In genomic region chr15:7288841-7289424, GRCm38 (mm10) we compare ENCODE assay signal across 16 mouse cellular contexts.
DNase-seq lines count a peak whose midpoint lies in the region; ATAC-seq and TF ChIP-seq lines count a peak whose summit lies in the region.
"Had no signal": no experiment of that assay in that cellular context is flagged by ENCODE, and none has a peak within 500 bp of the region (broad histone marks: within the 10 kb centered on the region; RNA-seq: fewer than 3 reads in every experiment).

No protein-coding gene starts in this region.

- no peaks in the 10 kb centered on the region for H3K36me3 ChIP-seq in forebrain, embryonic 14.5 days (ENCODE audit: control insufficient read depth, insufficient read depth, low read length)
- H3K36me3 ChIP-seq in forebrain, postnatal 0 days (ENCODE audit: insufficient read depth), result no peaks in the 10 kb centered on the region
- H3K36me3 ChIP-seq in limb, embryonic 14.5 days (ENCODE audit: control insufficient read depth, insufficient read depth, low read length), result no peaks in the 10 kb centered on the region
- no peaks in the 10 kb centered on the region for H3K36me3 ChIP-seq in limb, embryonic 10.5 days
- no peaks in the 10 kb centered on the region for H3K36me3 ChIP-seq in heart, embryonic 14.5 days (ENCODE audit: control insufficient read depth, insufficient read depth, low read length)
- H3K36me3 ChIP-seq: hindbrain, embryonic 12.5 days had no signal

- no peak overlapping the region for H3K9ac ChIP-seq in forebrain, embryonic 14.5 days (ENCODE audit: low read length)
- H3K9ac ChIP-seq in forebrain, postnatal 0 days, result no peak overlapping the region
- no peak overlapping the region for H3K9ac ChIP-seq in limb, embryonic 14.5 days (ENCODE audit: low read depth, low read length, severe bottlenecking)
- no peak overlapping the region for H3K9ac ChIP-seq in heart, embryonic 14.5 days (ENCODE audit: low read length)
- H3K9ac ChIP-seq: hindbrain, embryonic 12.5 days had no signal

- no peak for ATAC-seq in forebrain, embryonic 14.5 days
- no peak for ATAC-seq in forebrain, postnatal 0 days
- peak; percentile 27; the same call in 1 of the 2 replicates for ATAC-seq in limb, embryonic 14.5 days (ENCODE audit: low FRiP score, low read depth)
- ATAC-seq in heart, embryonic 14.5 days (ENCODE audit: insufficient number of reproducible peaks, insufficient read depth, low FRiP score, low read depth), result no peak
- ATAC-seq: intestine, postnatal 0 days had no signal

- TF ChIP-seq CTCF in forebrain, postnatal 0 days (IDR thresholded peaks at IDR 0.05; ENCODE audit: low read depth), result no peak

- H3K9me3 ChIP-seq in forebrain, embryonic 14.5 days (replicated peaks; ENCODE audit: control insufficient read depth, low read length), result no peaks in the 10 kb centered on the region
- H3K9me3 ChIP-seq in forebrain, postnatal 0 days (ENCODE audit: low read length), result no peaks in the 10 kb centered on the region
- H3K9me3 ChIP-seq in limb, embryonic 14.5 days (ENCODE audit: control insufficient read depth, low read length), result no peaks in the 10 kb centered on the region
- H3K9me3 ChIP-seq in limb, embryonic 10.5 days (replicated peaks), result no peaks in the 10 kb centered on the region
- H3K9me3 ChIP-seq in heart, embryonic 14.5 days (ENCODE audit: control insufficient read depth, low read length), result no peaks in the 10 kb centered on the region
- H3K9me3 ChIP-seq: hindbrain, embryonic 12.5 days had no signal

- no peak overlapping the region for H3K4me2 ChIP-seq in forebrain, embryonic 14.5 days (ENCODE audit: low read length)
- no peak overlapping the region for H3K4me2 ChIP-seq in forebrain, postnatal 0 days (ENCODE audit: low read depth)
- no peak overlapping the region for H3K4me2 ChIP-seq in limb, embryonic 14.5 days (replicated peaks; ENCODE audit: low read depth, low read length, severe bottlenecking)
- peak overlapping the region; percentile 38 for H3K4me2 ChIP-seq in heart, embryonic 14.5 days (ENCODE audit: low read length)
- H3K4me2 ChIP-seq: hindbrain, embryonic 12.5 days; liver, embryonic 11.5 days had no signal

- 46% methylated on average over 4 of the region's 4 CpGs for WGBS in forebrain, embryonic 14.5 days
- WGBS in forebrain, postnatal 0 days, result 41% methylated on average over 4 of the region's 4 CpGs
- 37% methylated on average over 4 of the region's 4 CpGs for WGBS in limb, embryonic 14.5 days
- WGBS in limb, embryonic 10.5 days, result 46% methylated on average over 4 of the region's 4 CpGs
- 33% methylated on average over 4 of the region's 4 CpGs for WGBS in heart, embryonic 14.5 days

- DNase-seq in forebrain, embryonic 14.5 days (ENCODE audit: low spot score), result peak; percentile 2
- no peak for DNase-seq in forebrain, postnatal 0 days
- peak; percentile 15 for DNase-seq in limb, embryonic 14.5 days (ENCODE audit: low spot score)
- no peak for DNase-seq in limb, embryonic 10.5 days (ENCODE audit: low spot score)
- DNase-seq in ZHBTc4 (ENCODE audit: low read depth, low spot score), result peak; percentile 20
- no peak for DNase-seq in cerebellum, postnatal 10 days
- DNase-seq: adrenal gland, adult 8-10 months; cerebellum, adult 11 months; layer of hippocampus, postnatal 36 days; lung, postnatal 36 days; right cerebral cortex, postnatal 14 days; thymus, postnatal 36 days had no signal

- no peaks in the 10 kb centered on the region for H3K27me3 ChIP-seq in forebrain, embryonic 14.5 days (replicated peaks; ENCODE audit: control insufficient read depth, insufficient read depth, low read length)
- no peaks in the 10 kb centered on the region for H3K27me3 ChIP-seq in forebrain, postnatal 0 days (ENCODE audit: insufficient read depth, low read length)
- no peaks in the 10 kb centered on the region for H3K27me3 ChIP-seq in limb, embryonic 14.5 days (ENCODE audit: control insufficient read depth, insufficient read depth, low read length)
- no peaks in the 10 kb centered on the region for H3K27me3 ChIP-seq in limb, embryonic 10.5 days (ENCODE audit: low read depth, poor library complexity, severe bottlenecking)
- no peaks in the 10 kb centered on the region for H3K27me3 ChIP-seq in heart, embryonic 14.5 days (ENCODE audit: control insufficient read depth, insufficient read depth, low read length)
- H3K27me3 ChIP-seq: hindbrain, embryonic 12.5 days had no signal

- no peak overlapping the region for H3K27ac ChIP-seq in forebrain, embryonic 14.5 days (ENCODE audit: low read depth, low read length)
- no peak overlapping the region for H3K27ac ChIP-seq in forebrain, postnatal 0 days (ENCODE audit: low read depth, low read length)
- H3K27ac ChIP-seq in limb, embryonic 14.5 days (replicated peaks; ENCODE audit: low read depth, low read length), result no peak overlapping the region
- no peak overlapping the region for H3K27ac ChIP-seq in limb, embryonic 10.5 days
- no peak overlapping the region for H3K27ac ChIP-seq in heart, embryonic 14.5 days (replicated peaks in 1 of 2; ENCODE audit: control insufficient read depth in 1 of 2, insufficient read depth in 1 of 2, low read depth in 2 of 2, low read length in 2 of 2)
- H3K27ac ChIP-seq: hindbrain, embryonic 12.5 days had no signal

- no peak for TF ChIP-seq POLR2A in limb, embryonic 14.5 days (IDR thresholded peaks at IDR 0.05; ENCODE audit: borderline replicate concordance, extremely low read depth, insufficient read depth, insufficient read length)

- no peak overlapping the region for H3K4me3 ChIP-seq in forebrain, embryonic 14.5 days (ENCODE audit: low read depth, low read length)
- H3K4me3 ChIP-seq in forebrain, postnatal 0 days (ENCODE audit: low read depth, low read length), result no peak overlapping the region
- H3K4me3 ChIP-seq in limb, embryonic 14.5 days (replicated peaks; ENCODE audit: low read length), result no peak overlapping the region
- H3K4me3 ChIP-seq in limb, embryonic 10.5 days, result no peak overlapping the region
- no peak overlapping the region for H3K4me3 ChIP-seq in heart, embryonic 14.5 days (ENCODE audit: control insufficient read depth in 1 of 2, insufficient read depth in 1 of 2, low read depth in 1 of 2, low read length in 2 of 2)
- H3K4me3 ChIP-seq: hindbrain, embryonic 12.5 days had no signal

- H3K4me1 ChIP-seq in forebrain, embryonic 14.5 days (ENCODE audit: control insufficient read depth, insufficient read depth, low read length), result no peaks in the 10 kb centered on the region
- H3K4me1 ChIP-seq in forebrain, postnatal 0 days (ENCODE audit: insufficient read depth), result no peaks in the 10 kb centered on the region
- H3K4me1 ChIP-seq in limb, embryonic 14.5 days (ENCODE audit: control insufficient read depth, insufficient read depth, low read length), result no peaks in the 10 kb centered on the region; the same call in 1 of the 2 replicates
- H3K4me1 ChIP-seq in limb, embryonic 10.5 days, result no peaks in the 10 kb centered on the region; the same call in 1 of the 2 replicates
- H3K4me1 ChIP-seq in heart, embryonic 14.5 days (ENCODE audit: control insufficient read depth in 2 of 2, insufficient read depth in 2 of 2, low read length in 2 of 2), result peaks cover 4 to 8% of the 10 kb centered on the region in 2 experiments; a peak in 2 of 4 replicates
- H3K4me1 ChIP-seq: hindbrain, embryonic 12.5 days had no signal

Comparison
In these comparisons a context has a peak if more than half of its experiments do, and no peak if none do; other contexts are left out.
1. DNase-seq: peak in forebrain, embryonic 14.5 days (single experiment), limb, embryonic 14.5 days (single experiment) and ZHBTc4 (single experiment); none in forebrain, postnatal 0 days (single experiment), limb, embryonic 10.5 days (single experiment) and cerebellum, postnatal 10 days (0 of 2).